Mouse (Mus musculus) kidney, adult 2 months (tissue): ENCODE results near the gene Il31. TPM values are rescaled to one million over a fixed set of nuclear protein-coding genes. Genes with fewer than 3 reads are reported as not detected.

Experiments
- DNase-seq: peaks from one replicate; pipeline ENCODE4 v3.0.0; 2021
- H3K27ac ChIP-seq: fragments of 200-500 bp; 2 replicates; pipeline ENCODE4 v1.5.1; 2012; ENCODE audit warnings: low read depth, low read length, control low read depth, inconsistent platforms; ENCODE audit not compliant: insufficient read depth
- H3K27me3 ChIP-seq: fragments of 200-500 bp; replicated peaks from 2 replicates; pipeline ENCODE4 v1.6.1; 2012; ENCODE audit warnings: mild to moderate bottlenecking, moderate library complexity, low read length, inconsistent platforms; ENCODE audit not compliant: control insufficient read depth, insufficient read depth
- H3K36me3 ChIP-seq: fragments of 200-500 bp; 2 replicates; pipeline ENCODE4 v1.6.1; 2012; ENCODE audit warnings: mild to moderate bottlenecking, moderate library complexity, low read length, inconsistent platforms; ENCODE audit not compliant: control insufficient read depth, insufficient read depth
- H3K4me1 ChIP-seq: fragments of 200-500 bp; 2 replicates; pipeline ENCODE4 v1.6.1; 2011; ENCODE audit warnings: low read length; ENCODE audit not compliant: control insufficient read depth, insufficient read depth
- H3K4me3 ChIP-seq: fragments of 200-500 bp; 2 replicates; pipeline ENCODE4 v1.5.1; 2011; ENCODE audit warnings: mild to moderate bottlenecking, low read depth, low read length, control low read depth; ENCODE audit not compliant: insufficient read depth
- CTCF ChIP-seq: fragments of 200-500 bp; conservative IDR thresholded peaks from 2 replicates; pipeline ENCODE4 v1.5.1; 2011; ENCODE audit warnings: low read depth, mild to moderate bottlenecking, control low read depth, low read length, moderate library complexity, mixed read lengths; ENCODE audit not compliant: insufficient read depth, insufficient read length
- POLR2A ChIP-seq: fragments of 200-500 bp; IDR thresholded peaks from one replicate; pipeline ENCODE4 v1.6.1; 2011; ENCODE audit warnings: low read depth, low read length, control low read depth
- WGBS: fragments of 180-500 bp; shearing (Covaris S2); methylation state at CpG from one replicate; pipeline ENCODE4 v1.1.7; 2018; 5-methylcytosine and 5-hydroxymethylcytosine counted together
- polyA plus RNA-seq: library from polyadenylated mRNA; depleted of rRNA; stranded (reverse); fragments of >200 nt; gene quantifications from 2 replicates; pipeline ENCODE4 v1.2.3, GENCODE M21; 2012

The Il31 gene
- polyA plus RNA-seq, 1 experiment = not detected

- DNase-seq = no peak
- WGBS = 61% methylated on average over 4 of the region's 4 CpGs
- H3K36me3 ChIP-seq = no peaks in the 10 kb centered on the region; the same call in 1 of the 2 replicates
These were observed 48.6 kb downstream of the Il31 start for GRCm38 (mm10) chr5:123440664-123441063.

GRCm38 (mm10) chr5:123439941-123440340 lies 49.3 kb downstream of the Il31 start:
- Histone ChIP-seq H3K27ac (no peak overlapping the region), H3K36me3 (no peaks in the 10 kb centered on the region; the same call in 1 of the 2 replicates), H3K4me3 (no peak overlapping the region), H3K27me3 (no peaks in the 10 kb centered on the region), H3K4me1 (peaks cover 11% of the 10 kb centered on the region)
- peak; percentile 24 for DNase-seq
- 87% methylated on average over 4 of the region's 4 CpGs for WGBS
- TF ChIP-seq CTCF = peak; percentile 40; the same call in 1 of the 2 replicates
- no peak for TF ChIP-seq POLR2A

More at GRCm38 (mm10) chr5:123440664-123441063, 48.6 kb downstream of the Il31 start:
- Histone ChIP-seq H3K27me3 (no peaks in the 10 kb centered on the region), H3K27ac (no peak overlapping the region), H3K4me1 (peaks cover 10% of the 10 kb centered on the region), H3K4me3 (no peak overlapping the region)
- TF ChIP-seq POLR2A (no peak), CTCF (no peak)

- Histone ChIP-seq H3K27ac (no peak overlapping the region), H3K36me3 (no peaks in the 10 kb centered on the region; the same call in 1 of the 2 replicates), H3K4me1 (peaks cover 11% of the 10 kb centered on the region), H3K4me3 (no peak overlapping the region), H3K27me3 (no peaks in the 10 kb centered on the region)
- no peak for DNase-seq
- WGBS = 92% methylated on average over 1 of the region's 1 CpGs
- TF ChIP-seq POLR2A (no peak), CTCF (no peak)
These were observed 50.0 kb downstream of the Il31 start for GRCm38 (mm10) chr5:123439312-123439711.

GRCm38 (mm10) chr5:123438381-123438780 lies 50.9 kb downstream of the Il31 start:
- no peaks in the 10 kb centered on the region for H3K27me3 ChIP-seq
- WGBS = 86% methylated on average over 3 of the region's 3 CpGs
- no peak overlapping the region for H3K4me3 ChIP-seq
- H3K36me3 ChIP-seq = no peaks in the 10 kb centered on the region
- DNase-seq = no peak
- H3K4me1 ChIP-seq = peaks cover 11% of the 10 kb centered on the region
- no peak overlapping the region for H3K27ac ChIP-seq
- no peak for TF ChIP-seq POLR2A
- TF ChIP-seq CTCF = no peak

GRCm38 (mm10) chr5:123436780-123437175 lies 52.5 kb downstream of the Il31 start:
- WGBS = 27% methylated on average over 4 of the region's 4 CpGs
- TF ChIP-seq POLR2A (no peak), CTCF (0 out of 2 replicates have a peak, but pooled peaks have one; percentile 14)
- no peaks in the 10 kb centered on the region for H3K27me3 ChIP-seq
- DNase-seq = peak; percentile 73
- no peak overlapping the region for H3K4me3 ChIP-seq
- H3K27ac ChIP-seq = 0 out of 2 replicates have a peak overlapping the region, but pooled peaks have one; percentile 82
- peaks cover 19% of the 10 kb centered on the region for H3K4me1 ChIP-seq
- no peaks in the 10 kb centered on the region for H3K36me3 ChIP-seq

GRCm38 (mm10) chr5:123436071-123436779 lies 53.1 kb downstream of the Il31 start:
- Histone ChIP-seq H3K4me3 (no peak overlapping the region), H3K27ac (peak overlapping the region; percentile 82), H3K4me1 (peaks cover 25% of the 10 kb centered on the region), H3K27me3 (no peaks in the 10 kb centered on the region), H3K36me3 (no peaks in the 10 kb centered on the region)
- DNase-seq = peak; percentile 65
- TF ChIP-seq POLR2A (no peak), CTCF (peak; percentile 36; the same call in 1 of the 2 replicates)
- WGBS = 33% methylated on average over 8 of the region's 8 CpGs

GRCm38 (mm10) chr5:123432305-123432874 lies 56.9 kb downstream of the Il31 start:
- H3K4me3 ChIP-seq = no peak overlapping the region
- WGBS = 48% methylated on average over 3 of the region's 3 CpGs
- H3K36me3 ChIP-seq = no peaks in the 10 kb centered on the region
- no peak for DNase-seq
- no peaks in the 10 kb centered on the region for H3K27me3 ChIP-seq
- no peak overlapping the region for H3K27ac ChIP-seq
- H3K4me1 ChIP-seq = peaks cover 25% of the 10 kb centered on the region
- TF ChIP-seq POLR2A = no peak
- TF ChIP-seq CTCF = no peak
